Mouse (Mus musculus) CH12.LX (cell line): Measurements from ENCODE around the gene Mroh8.

Experiments
- CTCF ChIP-seq, 2 experiments: IDR thresholded peaks in 1 of 2; conservative IDR thresholded peaks in 1 of 2; 2 replicates each; pipeline ENCODE4 v1.5.1; 2011 to 2012; ENCODE audit warnings: low read depth in 2 of 2, low read length in 2 of 2, improper control_type of control experiment in 1 of 2, inconsistent platforms in 1 of 2, mild to moderate bottlenecking in 1 of 2, moderate library complexity in 1 of 2
- E2F4 ChIP-seq: IDR thresholded peaks from 2 replicates; pipeline ENCODE4 v1.6.1; 2011; ENCODE audit warnings: low read depth, low read length, improper control_type of control experiment; ENCODE audit not compliant: insufficient replicate concordance
- EP300 ChIP-seq: IDR thresholded peaks from 2 replicates; pipeline ENCODE4 v1.6.1; 2011; ENCODE audit warnings: low read length, improper control_type of control experiment
- KAT2A ChIP-seq: IDR thresholded peaks from 2 replicates; pipeline ENCODE4 v1.6.1; 2012; ENCODE audit warnings: low read length, improper control_type of control experiment, inconsistent platforms; ENCODE audit not compliant: insufficient replicate concordance
- MAX ChIP-seq: IDR thresholded peaks from 2 replicates; pipeline ENCODE4 v1.6.1; 2011; ENCODE audit warnings: low read length, improper control_type of control experiment
- NRF1 ChIP-seq: IDR thresholded peaks from 2 replicates; pipeline ENCODE4 v1.6.1; 2014; ENCODE audit warnings: low read depth, mild to moderate bottlenecking, inconsistent platforms, low read length, improper control_type of control experiment, moderate library complexity
- POLR2A ChIP-seq: IDR thresholded peaks from 2 replicates; pipeline ENCODE4 v1.6.1; 2011; ENCODE audit warnings: low read depth, mild to moderate bottlenecking, improper control_type of control experiment, low read length
- SMC3 ChIP-seq: IDR thresholded peaks from 2 replicates; pipeline ENCODE4 v1.6.1; 2011; ENCODE audit warnings: low read depth, low read length, improper control_type of control experiment
- ZC3H11A ChIP-seq: IDR thresholded peaks from 2 replicates; pipeline ENCODE4 v1.6.1; 2012; ENCODE audit warnings: low read depth, mild to moderate bottlenecking, inconsistent platforms, low read length, improper control_type of control experiment

DNA sequence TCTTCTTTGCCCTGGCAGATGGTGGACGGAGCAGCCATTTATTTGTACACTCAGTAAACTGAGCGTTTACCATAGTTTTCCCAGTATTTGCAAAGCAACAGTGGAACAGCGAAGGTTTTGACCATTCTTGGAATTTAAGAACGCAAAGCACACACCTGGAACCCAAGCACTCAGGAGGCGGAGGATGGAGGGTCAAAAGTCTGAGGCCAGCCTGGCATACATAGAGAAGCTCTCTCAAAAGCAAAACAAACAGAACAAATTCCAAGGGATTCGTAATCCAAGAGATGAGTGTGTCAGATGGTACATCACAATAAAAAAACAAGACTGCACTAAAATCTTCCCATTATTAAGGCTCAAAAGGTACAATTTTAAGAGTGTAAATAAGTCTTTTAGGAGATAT is 105.8 kb downstream of the Mroh8 start:
- TF ChIP-seq ZC3H11A: no peak
- no peak for TF ChIP-seq NRF1
- TF ChIP-seq CTCF (conservative IDR thresholded peaks at IDR 0.05 in 1 of 2, IDR thresholded peaks at IDR 0.05 in 1 of 2; ENCODE audit: low read depth in 2 of 2, low read length in 2 of 2): no peak
- no peak for TF ChIP-seq POLR2A
- TF ChIP-seq MAX: no peak
- TF ChIP-seq KAT2A: no peak
- TF ChIP-seq E2F4: no peak
- no peak for TF ChIP-seq SMC3
- TF ChIP-seq EP300: no peak
